Mouse (Mus musculus): ENCODE measurements around the gene Trp53bp2. TPM values are rescaled to one million over a fixed set of nuclear protein-coding genes. Genes with fewer than 3 reads are reported as not detected.
A peak's percentile ranks its signal among the peaks of the same experiment; 100 is the strongest.

Gene Trp53bp2
- total RNA-seq, 2 experiments from 2014 or later = 36.2 to 38.5 TPM

DNA sequence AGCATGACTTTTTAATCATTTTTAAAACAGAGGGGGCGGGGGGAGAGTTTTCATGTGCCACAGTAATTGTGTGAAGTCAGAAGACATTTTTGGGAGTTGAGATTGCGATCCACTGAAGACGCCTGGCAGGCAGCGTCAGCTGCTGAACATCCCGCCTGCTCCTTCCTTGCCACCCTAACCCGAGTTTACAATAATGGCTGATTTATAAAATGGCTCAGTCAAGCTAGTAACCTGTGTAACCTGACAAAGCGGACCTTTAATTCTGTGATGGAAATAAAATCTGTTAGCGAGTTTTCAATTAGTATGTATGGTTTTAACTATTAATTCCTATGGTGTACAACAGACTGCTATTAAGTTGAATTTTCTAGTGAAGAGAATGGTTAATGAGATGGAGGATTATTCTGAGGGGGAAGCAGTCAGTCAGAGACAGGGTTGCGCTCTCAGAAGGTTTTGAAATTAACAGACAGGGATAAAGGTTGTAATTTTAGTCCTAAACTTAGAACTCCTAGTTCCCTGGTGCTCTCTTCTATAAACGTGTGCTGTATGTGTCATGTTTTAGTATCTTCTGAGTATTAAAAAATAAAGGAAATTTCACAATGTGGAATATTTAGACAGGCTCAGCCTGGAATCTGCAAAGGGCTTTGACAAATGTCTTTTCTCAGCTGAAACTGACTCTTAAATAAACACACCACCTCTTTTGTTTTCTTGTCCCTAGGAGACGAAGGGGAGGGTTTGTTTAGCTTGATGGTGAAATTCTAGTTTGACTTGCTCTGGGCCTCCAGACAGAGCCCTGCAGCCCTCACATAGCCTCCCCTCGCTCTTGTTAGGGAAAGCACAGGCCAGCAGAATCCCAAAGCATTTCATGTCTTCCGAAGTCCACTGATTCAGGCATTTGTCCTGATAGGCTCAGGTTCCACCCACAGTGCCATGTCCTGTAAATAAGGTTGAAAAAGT lies 51.6 kb downstream of the Trp53bp2 start:
- no peak for DNase-seq (ENCODE audit: low spot score in 2 of 2)

DNA sequence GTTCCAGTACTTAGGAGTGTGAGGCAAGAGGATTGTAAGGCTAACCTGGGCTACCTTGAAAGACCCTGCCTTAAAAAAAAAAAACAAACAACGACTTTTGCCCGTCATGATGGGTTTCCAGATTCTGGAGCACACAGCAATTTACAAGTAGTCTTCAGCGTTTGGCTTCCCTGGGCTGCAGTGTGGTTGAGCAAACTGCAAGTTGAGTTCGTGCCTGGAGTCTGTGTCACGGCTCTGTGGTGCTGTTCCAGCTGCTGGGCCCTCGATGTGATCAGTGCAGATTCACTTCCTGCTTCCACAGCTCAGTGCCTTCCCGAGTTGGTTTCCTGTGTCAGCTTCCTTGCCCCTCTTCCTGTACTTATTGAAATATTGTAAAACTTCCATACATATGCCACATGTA lies 52.3 kb downstream of the Trp53bp2 start:
- no peak for DNase-seq (ENCODE audit: low spot score in 2 of 2)

DNA sequence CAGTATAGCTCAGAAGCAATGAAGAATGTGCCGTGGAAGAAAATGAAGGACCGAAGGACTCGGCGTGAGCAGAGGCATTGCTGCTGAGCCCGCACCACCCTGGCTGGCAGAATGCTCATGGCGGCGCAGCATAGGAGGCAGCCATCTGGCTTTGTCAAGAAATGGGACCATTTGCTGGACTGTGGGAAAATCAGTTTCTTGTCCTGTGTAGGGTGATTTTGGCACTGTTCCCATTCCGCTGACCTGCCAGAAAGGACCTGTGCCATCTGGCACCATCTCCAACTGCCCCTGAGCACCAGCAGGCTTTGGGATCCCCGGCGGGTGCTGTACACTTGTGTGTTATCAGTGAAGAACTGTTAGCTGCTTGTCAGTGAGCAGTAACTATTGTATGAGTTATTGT lies 52.8 kb downstream of the Trp53bp2 start:
- no peak for DNase-seq (ENCODE audit: low spot score in 2 of 2)

DNA sequence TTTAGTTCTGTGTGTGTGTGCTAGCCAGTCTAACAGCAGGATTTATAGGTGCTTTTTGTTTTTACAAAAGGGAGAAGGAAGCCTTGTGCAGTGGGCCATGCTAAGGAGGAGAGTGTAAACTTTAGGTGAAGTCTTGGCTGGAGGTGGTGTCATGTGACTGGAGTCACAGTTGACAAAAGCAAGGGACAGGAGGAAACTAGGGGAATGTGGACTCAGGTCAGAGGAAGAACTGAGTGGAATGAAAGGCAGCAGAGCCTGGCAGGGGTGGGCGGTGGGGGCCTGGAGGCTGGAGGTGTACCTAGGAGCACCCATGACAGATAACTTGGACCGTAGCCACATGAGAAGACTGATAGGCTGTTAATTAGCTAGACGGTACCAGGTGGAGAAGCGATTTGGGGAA lies 56.3 kb downstream of the Trp53bp2 start:
- no peak for DNase-seq (ENCODE audit: low spot score in 2 of 2)

DNA sequence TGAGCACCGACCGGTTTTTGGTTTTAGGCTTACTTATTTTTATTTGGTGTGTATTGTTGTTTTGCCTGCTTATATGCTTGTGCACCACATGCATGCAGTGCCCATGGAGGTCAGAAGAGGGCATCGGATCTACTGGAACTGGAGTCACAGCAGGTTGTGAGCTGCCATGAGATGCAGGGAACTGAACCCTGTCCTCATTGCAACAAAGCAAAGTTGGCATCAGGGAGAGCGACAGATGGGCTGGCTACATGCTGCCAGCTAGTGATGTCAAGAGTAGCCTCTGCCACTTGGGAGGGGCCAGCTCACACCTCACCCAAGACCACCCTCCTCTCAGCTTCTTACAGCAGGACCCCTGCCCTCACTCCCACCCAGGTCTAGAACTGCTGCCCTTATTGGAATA lies 57.0 kb downstream of the Trp53bp2 start:
- no peak for DNase-seq (ENCODE audit: low spot score in 2 of 2)

DNA sequence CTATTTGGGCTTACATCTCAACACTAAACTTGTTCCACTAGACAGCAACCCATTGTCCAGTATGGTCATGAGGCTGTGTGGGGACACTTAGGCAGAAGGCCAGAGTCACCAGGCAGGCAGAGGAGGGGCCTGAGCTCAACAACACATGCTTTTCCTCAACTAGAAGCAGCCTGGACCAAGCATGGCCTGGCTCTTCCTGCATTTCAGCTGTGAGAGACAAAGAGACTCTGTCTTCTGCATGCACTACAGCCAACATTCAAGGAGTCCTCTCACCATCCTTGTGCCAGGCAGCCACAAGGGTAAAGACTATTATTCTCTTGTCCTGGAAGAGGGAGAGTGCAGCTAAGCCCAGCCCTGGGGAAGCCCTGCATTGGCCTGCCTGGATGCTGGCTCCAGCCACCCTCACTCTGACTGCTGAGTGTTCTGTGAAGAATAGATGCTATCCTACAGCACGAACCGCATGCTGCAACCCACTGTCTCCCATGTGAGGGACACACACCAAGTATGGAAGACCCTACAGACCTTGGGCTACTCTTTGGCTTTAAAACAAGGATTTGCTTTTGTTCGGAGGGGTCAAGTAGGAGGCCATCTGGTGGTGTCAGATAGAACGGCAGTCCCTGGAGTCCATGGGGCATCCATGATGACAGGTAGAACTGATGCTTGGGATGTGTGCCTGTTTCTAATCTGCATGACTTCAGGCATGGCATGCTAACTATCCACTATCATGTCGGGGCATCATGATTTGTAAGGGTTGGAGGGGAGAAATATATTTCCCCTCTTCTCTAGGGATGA lies 66.2 kb downstream of the Trp53bp2 start:
- no peak for DNase-seq (ENCODE audit: low spot score in 2 of 2)

DNA sequence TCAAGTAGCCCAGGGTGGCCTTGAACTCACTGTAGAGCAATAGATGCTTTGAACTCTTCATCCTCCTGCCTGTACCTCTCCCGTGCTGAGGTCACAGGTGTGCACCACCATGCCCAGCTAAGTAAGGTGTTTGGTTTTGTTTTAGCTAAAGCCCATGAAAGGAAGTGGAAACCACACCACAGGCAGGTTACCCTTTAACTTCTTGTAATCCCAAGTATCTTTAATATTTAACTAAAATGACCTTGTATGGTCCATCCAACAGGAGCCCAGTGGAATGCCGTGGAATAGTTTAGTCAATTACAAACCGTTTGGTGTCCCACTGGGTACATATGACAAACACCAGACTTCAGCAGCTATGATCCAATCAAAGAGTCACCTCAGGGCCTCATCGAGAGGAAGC lies 70.0 kb downstream of the Trp53bp2 start:
- DNase-seq (ENCODE audit: low spot score in 2 of 2) = no peak

DNA sequence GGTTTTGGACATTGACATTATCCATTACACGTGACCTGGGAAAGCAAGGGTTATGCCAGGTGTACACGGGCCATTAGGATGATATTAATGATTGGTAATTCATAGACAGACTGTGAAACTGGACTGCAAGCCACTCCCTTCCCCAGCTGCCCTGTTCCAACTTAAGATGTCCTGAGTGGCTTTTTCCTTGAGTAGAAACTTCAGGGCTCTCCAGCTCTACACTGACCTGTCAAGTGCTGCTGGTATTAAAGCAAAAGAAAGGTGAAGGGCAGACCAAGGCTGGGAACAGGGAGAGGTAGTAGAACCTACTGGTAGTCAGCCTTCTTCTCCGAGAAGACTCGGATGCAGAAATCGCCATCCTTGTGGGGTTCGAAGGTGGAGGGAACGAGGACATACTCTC lies 72.2 kb downstream of the Trp53bp2 start:
- DNase-seq (ENCODE audit: low spot score in 2 of 2) = no peak

DNA sequence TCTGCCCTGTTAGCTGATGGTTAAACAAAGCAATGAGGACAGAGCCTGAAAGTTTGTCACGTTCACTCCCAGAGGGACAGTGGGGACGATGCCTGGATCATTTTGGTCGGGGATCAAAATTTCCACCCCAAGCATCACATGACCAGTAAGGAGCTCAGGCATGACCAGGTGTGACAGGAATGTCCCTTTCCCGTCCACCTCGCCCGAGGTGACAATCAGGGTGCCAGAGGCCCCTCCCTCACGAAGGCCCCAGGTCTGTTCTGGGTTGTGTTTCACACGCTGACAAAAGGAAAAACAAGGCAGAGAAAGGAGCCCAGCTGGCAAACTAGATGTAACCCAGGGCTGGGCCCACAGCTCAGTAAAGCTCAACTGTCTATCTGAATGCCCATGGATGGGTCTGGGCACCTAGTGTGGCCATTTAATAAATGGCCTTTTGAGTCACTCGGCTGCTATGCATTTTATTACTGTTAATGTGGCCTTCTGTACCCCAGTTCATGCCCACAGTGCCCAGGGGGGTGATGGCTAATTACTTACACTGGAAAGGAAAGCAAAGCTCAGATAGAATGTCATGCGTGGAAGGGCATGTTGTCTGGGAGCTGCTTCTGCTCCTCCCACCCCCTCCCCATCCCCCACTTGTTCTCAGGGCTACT lies 72.8 kb downstream of the Trp53bp2 start:
- no peak for DNase-seq (ENCODE audit: low spot score in 2 of 2)

DNA sequence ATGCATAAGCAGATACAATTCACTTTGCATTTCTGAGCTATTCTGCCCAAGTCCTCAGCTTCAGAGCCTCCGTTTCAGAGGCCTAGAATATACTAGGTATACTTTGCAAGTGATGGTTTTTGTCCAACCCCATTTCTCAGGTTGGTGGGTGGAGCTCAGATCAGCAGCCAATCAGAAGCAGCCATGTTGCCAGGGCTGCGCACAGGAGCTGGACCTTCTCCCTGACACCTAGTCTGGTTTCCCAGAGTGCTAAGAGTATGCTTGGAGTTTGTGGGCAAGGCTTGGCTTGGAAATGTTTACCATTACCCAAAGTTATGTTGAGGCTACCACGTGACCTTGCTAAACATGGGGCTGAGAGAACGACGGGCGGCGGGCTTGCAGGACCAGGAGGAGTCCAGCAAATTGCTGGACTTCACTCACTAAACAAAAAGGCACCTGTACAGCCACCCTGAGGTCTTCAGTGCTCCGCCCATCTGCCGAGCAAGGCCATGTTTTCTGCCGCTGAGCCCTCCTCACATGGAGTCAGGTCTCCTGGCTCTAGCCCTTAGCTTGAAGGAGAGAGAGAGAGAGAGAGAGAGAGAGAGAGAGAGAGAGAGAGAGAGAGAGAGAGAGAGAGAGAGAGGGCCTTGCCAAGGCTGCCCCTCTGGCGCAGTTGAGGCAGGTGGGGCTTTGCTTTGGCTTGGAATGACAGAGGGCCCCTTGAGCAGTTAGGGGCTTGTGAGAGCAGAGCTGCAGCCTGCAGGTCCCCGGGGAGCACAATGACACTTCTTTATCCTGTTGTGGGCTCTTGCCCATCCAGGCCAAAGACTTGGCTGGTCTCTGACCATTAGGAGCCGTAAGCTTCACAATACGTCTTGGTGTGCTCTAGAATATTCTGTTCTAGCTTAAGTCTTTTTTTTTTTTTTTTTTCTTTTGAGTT lies 74.3 kb downstream of the Trp53bp2 start:
- no peak for DNase-seq (ENCODE audit: low spot score in 2 of 2)

DNA sequence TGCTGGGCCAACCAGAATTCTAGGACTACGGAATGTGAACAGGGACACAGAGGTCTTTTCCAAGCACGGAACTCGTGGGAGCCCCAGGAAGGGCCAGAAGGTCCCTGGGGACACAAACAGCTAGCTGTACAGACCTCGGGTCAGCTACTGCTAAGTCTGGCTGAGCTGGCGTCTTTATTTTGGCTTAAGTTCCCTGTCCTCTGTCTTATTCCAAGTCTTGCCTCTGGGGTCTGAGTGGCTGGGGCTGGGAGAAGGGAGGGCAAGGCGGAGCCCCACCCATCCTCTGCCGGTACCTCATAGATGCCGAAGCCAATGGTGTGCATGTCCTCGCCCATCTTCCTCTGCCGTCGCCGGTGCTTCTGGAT lies 74.9 kb downstream of the Trp53bp2 start:
- DNase-seq (ENCODE audit: low spot score in 2 of 2) = no peak

DNA sequence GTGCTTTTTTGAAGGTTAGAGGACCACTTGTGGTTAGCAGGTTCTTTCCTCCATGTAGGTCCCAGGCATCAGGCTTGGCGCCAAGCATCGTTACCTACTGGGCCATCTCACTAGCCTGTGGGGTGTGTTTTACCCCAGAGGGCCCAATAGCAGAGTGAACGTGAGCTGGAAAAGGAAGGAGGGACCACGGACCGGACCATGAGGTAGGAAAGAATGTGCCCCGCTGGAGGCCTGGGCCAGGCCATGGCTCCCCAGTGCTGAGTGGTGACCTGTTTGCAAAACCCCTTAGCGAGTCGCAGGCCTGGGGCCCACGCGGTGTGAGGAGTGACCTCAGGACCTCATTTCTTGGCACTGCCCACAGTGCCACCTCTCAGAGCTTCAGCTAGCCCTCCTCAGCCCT lies 79.5 kb downstream of the Trp53bp2 start:
- DNase-seq (ENCODE audit: low spot score in 2 of 2) = no peak

DNA sequence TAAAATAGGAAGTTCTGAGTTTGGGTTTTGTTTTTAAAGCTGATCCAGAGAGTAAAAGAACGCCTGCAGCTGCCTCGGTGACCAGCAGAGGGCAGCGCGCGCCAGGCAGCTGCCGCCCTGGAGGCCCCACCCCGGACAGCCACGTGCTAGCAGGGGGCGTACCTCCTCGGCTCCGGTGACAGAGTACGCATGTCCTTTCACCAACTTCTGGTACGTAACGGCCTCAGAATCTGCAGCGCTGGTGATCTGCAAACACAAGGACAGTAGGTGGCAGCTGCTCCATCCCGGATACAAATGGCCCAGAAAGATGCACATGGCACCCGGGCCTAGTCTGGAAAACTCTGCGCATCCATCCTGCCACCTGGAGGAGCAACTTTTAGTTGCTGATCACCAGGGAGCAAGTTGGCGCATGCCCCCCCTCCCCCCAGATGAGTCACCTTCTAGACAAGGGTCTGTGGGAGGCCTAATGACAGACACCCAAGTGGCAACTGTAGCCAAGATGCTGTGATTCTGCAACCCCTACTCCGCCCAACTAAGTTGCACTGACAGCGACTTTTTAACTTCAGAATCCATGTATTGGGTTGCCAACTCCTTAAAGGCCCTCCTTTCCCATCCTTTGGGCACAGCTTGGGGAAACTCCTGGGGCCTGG lies 81.0 kb downstream of the Trp53bp2 start:
- peak; percentile 71 to 85 for DNase-seq (ENCODE audit: low spot score in 2 of 2)

DNA sequence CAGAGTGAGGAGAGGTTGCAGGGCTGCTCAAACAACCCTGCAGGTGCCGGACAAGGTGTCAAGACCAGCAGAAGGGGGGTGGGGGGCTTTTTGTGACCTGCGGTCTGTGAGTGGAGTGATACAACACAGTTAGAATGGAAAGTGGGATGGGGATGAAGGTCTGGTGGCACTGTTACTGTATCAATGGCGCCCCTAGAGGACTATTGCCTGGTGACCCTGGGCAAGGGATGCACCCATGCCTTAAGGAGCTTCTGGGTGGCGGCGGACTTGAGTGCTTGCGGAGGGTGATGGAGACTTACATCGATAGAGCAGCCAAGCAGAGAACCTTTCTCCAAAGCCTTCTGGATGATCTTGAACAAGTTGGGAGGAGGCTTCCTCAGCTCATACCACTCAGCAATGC lies 81.6 kb downstream of the Trp53bp2 start:
- no peak for DNase-seq (ENCODE audit: low spot score in 2 of 2)

DNA sequence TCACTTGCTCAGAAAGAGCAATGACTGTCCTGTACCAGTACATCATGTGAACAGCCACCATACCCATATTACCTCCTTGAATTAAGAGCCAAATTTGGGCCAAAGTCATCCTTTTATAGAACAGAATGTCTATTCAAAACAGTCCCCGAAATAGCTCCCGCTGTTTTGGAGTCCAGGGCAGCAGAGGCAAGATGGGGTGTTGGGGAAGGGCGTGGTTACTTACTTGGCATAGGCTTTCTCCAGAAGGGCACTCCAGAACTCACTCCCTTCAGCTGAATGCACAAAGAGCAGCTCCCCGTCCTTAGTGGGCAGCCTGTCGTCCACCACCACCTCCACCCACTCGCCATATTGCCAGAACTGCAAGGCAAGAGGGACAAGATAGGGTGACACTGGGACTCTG lies 82.9 kb downstream of the Trp53bp2 start:
- no peak for DNase-seq (ENCODE audit: low spot score in 2 of 2)

DNA sequence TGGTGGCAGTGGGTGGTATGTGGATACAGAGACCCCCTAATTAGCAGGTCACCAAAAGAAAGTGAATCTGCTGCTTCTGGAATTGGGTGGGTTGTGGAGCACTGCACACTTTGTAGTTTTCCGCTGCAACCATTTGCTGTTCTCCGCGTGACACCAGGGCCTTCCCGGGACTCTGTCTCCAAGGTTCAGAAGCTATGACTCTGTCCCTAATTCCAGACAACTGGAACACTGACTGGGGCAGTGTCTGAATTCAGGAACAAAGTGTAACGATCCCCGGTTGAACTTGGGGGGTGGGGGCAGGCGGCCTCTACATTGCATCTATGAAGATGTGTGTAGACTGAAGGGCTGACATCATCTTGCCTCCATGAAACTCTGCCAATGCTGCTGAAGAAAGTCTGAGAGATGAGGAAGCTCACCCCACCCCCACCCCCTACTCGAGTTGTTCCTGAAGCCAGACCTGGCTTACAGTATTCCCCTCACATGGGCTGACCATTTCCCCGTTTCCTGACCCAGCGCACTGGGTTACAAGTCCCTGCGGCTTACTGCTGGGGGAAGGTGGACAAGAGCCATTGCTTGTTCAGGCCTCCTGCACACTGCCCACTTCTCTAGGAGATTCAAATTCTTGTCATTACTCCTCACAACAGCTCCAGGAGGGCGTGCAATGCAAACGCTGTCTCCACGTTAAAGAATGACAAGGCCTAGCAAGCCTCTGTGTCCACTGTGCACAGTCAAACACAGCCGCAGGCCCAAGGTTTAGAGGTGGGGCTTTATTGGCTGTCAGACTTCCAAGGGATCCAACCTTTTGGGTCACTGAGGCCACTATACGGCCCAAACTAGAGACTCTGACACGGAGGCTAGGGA lies 85.5 kb downstream of the Trp53bp2 start:
- no peak for DNase-seq (ENCODE audit: low spot score in 2 of 2)

DNA sequence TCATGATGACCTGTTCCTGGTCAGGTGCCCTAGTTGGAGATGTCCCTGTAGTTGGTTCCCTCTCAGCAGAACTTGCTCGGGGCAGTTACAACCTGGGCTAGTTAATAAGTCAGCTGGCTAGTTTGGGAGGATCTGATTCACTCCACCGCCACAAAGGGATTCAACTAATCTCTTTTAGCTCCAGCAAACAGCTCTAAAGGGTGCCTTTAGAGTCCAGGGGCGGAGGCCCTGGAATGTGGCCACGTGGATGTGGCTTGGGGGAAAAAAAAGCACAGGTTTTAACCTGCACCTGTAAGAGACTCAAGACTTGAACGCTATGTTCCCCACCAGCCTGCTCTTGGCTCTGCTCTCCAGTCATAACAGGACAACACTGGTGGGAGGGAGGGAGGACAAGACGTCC lies 87.7 kb downstream of the Trp53bp2 start:
- no peak for DNase-seq (ENCODE audit: low spot score in 2 of 2)

DNA sequence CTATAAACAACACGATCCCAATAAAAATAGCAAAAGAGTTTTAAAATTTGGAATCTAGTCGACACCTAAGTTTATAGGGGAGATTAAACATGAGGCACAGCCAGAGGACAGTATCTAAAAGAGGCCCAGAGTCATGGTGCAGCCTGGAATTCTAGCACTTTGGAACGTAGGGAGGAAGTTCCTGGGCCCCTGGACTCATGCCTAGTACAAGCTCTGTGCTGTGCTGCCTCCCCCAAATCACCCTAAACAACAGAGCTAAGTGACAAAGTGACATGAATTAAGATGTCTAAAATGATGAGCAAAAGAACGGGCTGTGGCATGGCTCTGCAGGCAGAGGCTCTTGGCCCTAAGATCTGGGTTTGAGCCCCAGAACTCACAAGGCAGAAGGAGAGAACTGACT lies 88.8 kb downstream of the Trp53bp2 start:
- no peak for DNase-seq (ENCODE audit: low spot score in 2 of 2)

DNA sequence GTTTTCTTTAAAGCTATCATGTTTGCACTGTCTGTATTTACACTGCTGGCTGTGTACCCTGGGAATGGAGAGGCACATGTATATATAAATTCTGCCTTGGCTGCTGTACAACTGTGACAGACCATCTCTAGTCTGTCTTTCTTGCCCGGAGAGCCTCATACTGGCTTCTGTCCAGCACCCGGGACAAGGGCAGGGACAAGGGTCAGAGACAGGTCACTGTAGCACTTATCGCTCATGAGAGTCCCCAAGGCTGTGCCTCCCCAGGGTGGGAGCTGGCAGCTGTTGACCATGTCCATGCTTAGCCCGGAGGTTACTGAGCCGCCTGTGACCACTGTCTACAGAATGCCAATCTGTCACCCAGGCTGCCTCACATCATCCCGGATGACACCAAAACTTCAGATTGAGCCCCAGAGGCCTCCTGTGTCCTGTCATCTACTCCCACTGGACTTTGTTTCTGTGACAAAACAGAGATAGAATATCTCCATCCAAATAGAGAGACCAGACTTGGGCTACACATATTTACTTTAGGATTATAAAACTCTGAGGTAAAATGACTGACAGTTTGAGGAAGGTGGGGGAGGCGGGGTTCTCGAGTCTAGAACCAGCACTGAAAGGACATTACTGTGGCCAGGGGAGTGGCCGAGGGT lies 90.6 kb downstream of the Trp53bp2 start:
- DNase-seq (ENCODE audit: low spot score in 2 of 2) = peak in 1 of 2 experiments; percentile 31

Measured in adrenal gland, postnatal 4 days (tissue).